Mouse (Mus musculus): ENCODE results near the gene Gnai2.
"Not testable (repeated sequence)": the region's sequence is repeated elsewhere in the genome, so short reads cannot be mapped to it uniquely, and the experiment has no call there.

Gene Gnai2

DNA sequence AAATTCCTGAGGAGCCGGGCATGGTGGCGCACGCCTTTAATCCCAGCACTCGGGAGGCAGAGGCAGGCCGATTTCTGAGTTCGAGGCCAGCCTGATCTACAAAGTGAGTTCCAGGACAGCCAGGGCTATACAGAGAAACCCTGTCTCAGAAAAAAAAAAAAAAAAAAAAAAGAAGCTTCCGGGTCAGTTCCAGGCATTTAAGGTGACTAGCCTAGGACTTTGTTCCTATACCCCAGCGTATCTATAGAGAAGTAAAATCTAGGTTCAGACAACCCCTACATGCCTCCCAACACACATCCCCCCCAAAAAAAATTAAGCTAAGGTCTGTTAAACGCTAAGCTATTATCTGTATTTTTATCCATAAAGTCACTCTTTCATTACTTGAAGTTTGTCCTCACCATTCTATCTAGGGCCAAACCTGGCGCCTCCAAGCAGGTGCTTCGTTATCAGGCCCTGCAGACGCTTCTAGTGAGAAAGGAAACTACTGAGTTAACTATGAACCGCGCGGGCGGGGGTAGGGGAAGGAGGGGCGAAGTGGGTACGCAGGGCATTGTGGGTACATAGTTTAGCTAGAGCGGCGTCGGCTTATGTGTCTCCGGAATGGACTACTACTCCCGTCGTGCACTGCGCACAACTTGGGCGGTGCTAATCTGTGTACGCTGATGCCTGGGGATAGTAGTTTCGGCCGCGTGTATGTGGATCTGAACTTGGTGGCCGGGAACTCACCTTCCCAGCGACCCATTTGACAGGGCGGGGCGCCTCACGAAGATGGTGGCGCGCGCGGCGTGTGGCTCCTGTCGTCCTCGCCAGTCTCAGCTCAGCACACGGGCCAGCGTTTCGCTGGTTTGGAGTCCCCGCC is 48.0 kb downstream of the Gnai2 start, which contains the start of gene Ifrd2:
Gene Ifrd2, plus strand, starts transcription at position 669 of the 859 bp plus-strand sequence.
- peak; percentile 98 to 99 for DNase-seq

GRCm38 (mm10) chr9:107586504-107586903 is 48.7 kb downstream of the Gnai2 start:
- DNase-seq: no peak

DNA sequence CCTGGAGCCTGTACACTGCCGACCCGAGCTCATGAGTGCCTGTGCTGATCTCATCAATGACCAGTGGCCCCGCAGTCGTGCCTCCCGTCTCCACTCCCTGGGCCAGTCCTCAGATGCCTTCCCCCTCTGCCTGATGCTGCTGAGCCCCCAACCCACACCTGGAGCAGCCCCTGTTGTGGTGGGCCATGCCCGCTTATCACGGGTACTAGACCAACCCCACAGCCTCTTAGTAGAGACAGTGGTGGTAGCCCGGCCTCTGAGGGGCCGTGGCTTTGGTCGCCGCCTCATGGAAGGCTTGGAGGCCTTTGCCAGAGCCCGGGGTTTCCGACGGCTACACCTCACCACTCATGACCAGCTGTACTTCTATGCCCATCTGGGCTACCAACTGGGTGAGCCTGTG is 52.0 kb downstream of the Gnai2 start:
- DNase-seq: no peak

DNA sequence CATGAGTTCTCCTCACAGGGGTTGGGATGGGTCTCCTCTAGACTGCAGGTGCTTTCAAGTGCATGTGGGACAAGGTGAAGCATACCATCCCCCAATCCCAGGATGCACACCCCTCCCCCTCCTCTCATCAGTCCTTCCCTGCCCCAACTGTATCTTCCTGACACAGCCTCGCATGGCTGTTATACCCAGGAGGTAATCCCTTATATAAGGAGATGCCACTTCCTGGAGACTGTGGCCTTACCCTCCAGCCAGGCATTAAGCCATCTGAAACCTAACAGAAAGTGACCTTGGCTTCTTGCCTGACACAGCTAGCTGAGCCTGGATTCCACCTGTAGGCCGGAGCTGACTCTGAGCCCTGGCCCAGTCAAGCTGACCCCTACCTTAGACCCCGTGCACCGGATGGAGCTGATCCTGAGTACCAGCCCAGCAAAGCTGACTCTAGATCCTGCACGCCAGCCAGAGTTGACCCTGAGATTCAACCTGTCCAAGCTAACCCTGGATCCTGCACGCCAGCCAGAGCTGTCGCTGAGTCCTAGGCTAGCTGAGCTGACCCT is 52.6 kb downstream of the Gnai2 start:
- no peak for DNase-seq

DNA sequence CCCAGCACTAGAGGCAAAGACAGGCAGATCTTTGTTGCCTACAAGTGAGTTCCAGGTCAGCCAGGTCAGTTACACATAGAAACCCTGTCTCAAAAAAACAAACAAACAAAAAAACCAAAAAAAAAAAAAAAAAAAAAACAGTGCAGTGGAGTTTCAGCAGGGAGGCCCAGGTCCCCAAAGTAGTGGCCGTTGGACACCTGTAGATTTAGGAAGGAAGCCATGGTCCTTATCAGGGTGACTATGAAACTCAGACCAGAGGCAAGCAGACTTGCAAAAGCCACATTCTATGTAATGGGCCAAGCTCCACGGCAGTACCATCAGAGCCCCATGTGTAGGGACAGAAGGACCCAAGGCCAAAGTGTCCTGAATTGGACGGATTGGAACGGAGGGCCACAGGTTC is 53.6 kb downstream of the Gnai2 start:
- no peak for DNase-seq

GRCm38 (mm10) chr9:107580501-107581317 is 54.5 kb downstream of the Gnai2 start, which contains the start of gene Hyal3:
TSS of gene Hyal3 (plus strand) at chr9:107580818.
- DNase-seq: peak; percentile 81 to 88

DNA sequence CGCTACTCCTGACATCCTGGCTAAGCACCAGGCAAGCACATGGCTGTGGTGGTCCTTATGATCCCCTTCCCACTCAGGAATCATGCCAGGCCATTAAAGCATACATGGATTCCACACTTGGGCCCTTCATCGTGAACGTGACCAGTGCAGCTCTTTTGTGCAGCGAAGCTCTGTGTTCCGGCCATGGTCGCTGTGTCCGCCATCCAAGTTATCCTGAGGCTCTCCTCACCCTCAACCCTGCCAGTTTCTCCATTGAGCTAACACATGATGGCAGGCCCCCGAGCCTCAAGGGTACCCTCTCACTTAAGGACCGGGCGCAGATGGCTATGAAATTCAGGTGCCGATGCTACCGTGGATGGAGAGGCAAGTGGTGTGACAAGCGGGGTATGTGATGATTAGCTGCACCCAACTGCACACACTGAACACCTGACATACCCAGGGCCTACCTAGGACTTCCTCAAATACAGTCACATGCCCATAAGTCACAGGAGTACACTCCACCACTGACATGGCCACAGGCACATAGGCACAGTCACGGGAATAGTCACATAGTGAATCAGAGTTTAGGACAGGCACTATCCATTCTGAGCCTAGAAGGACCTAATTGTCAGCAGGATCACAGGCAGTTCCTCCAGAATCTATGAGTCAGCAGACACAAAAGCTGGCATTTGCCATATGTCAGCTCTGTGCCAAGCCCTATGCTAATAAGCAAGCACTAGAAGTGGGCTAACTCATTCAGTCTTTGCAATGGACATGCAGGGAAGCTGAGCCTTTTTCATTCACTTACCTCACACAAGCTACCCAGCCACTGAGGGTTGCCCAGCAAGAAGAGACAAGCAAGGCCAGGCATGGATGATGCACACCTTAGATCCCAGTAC is 55.9 kb downstream of the Gnai2 start:
- DNase-seq: no peak

DNA sequence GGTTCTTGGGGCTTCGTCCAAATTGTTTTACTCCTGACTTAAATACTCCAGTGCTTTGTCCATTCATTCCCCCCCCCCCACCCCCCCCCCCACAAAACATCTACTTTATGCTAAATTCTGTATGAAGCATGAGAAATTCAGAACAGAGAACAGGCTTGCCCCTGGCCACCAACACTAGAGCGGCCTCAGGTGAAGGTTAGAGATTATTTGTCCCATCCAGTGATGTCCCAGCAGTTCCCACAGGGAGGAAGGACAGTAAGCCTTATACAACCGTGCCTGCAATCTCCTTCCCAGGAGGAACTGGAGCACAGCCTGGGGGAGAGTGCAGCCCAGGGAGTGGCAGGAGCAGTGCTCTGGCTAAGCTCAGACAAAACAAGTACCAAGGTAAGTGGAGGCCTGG is 56.6 kb downstream of the Gnai2 start, which contains the start of gene Naa80:
Gene Naa80, plus strand, starts transcription at position 301 of the 400 bp plus-strand sequence.
- no peak for DNase-seq

DNA sequence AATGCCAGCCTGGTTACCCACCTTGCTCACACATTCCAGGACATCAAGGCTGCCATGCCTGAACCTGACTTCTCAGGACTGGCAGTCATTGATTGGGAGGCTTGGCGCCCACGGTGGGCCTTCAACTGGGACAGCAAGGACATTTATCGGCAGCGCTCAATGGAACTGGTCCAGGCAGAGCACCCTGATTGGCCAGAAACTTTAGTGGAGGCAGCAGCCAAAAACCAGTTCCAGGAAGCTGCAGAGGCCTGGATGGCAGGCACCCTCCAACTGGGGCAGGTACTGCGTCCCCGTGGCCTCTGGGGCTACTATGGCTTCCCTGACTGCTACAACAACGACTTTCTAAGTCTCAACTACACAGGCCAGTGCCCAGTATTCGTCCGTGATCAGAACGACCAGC is 57.3 kb downstream of the Gnai2 start:
- no peak for DNase-seq

DNA sequence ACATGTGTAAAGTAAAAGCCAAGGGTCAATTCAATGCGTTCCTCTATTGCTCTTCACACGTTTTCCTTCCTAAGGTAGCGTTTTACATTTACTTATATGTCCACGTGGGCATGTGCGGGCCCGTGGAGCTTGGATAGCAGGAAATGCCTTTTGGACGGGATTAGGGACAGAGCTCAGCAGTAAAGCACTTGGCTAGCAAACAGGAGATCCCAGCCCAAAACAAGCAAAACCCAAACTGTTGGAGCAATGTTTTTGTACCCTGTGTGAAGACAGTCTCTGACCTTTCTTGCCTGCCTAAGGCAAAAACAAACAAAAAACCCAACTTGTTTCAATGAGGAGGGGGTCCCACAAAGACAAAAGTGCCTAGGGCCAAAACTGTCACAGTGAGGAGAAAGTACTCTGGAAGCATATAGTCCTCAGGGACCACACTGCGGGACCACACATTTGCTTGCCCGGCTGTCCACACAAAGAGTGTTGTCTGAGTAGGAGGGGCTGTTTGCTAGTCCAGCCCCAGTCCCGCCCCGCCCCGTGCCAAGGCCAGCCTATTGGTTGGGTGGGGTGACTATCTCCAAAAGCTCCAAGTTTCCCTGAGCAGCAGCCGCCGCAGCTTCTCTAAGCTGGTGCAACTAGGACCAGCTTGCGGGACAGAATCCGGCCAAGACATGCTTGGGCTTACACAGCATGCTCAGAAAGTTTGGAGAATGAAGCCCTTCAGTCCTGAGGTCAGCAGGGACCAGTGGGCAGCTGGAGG is 58.6 kb downstream of the Gnai2 start, which contains the start of gene Hyal1:
Gene Hyal1, plus strand, starts transcription at position 571 of the 751 bp plus-strand sequence.
- DNase-seq: no peak

GRCm38 (mm10) chr9:107575579-107576356 is 59.4 kb downstream of the Gnai2 start:
- DNase-seq: no peak

DNA sequence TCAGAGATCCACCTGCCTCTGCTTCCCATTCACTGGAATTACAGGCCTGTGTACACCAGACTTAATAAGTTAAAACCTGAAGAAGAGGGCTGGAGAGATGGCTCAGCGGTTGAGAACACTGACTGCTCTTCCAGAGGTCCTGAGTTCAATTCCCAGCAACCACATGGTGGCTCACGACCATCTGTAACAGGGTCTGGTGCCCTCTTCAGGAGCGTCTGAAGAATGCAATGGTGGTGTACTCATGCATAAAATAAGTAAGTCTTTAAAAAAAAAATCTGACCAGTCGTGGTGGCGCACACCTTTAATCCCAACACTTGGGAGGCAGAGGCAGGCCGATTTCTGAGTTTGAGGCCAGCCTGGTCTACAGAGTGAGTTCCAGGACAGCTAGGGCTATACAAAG is 61.4 kb downstream of the Gnai2 start:
- not testable (repeated sequence) for DNase-seq

- DNase-seq: no peak
Measured at GRCm38 (mm10) chr9:107572327-107572662, 62.9 kb downstream of the Gnai2 start.

GRCm38 (mm10) chr9:107571534-107572326 is 63.4 kb downstream of the Gnai2 start:
- DNase-seq: no peak

GRCm38 (mm10) chr9:107570845-107571244 is 64.3 kb downstream of the Gnai2 start:
- no peak for DNase-seq

DNA sequence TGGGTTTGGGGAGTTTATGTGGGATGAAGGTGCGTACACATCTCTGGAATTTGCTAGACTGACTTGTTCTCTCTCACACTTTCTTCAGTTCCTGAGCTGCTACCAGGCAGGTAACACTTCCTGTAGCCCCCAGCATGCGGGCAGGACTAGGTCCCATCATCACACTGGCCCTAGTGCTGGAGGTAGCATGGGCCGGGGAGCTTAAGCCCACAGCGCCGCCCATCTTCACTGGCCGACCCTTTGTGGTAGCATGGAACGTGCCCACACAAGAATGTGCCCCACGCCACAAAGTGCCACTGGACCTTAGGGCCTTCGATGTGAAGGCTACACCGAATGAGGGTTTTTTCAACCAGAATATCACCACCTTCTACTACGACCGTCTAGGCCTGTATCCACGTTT is 65.2 kb downstream of the Gnai2 start:
- no peak for DNase-seq

DNA sequence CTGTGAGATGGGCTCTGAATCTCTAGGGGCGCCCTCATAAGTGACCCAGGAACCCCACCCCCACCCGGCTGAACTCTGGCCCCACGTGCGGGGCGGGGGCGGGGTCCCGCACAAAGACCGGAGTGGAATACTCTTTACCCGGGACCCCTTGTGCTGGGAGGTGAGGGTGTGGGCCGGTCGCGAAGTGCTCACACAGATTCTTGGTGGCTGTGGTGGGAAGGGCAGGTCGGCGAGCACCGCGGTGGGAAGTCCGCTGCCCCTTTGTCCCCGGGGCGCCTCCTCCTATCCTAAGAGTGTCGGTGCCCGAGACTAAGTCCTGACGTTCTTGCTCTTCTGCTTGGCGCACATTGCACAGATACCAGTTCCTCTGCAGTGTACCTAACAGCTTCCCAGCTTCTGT is 65.9 kb downstream of the Gnai2 start:
- no peak for DNase-seq

DNA sequence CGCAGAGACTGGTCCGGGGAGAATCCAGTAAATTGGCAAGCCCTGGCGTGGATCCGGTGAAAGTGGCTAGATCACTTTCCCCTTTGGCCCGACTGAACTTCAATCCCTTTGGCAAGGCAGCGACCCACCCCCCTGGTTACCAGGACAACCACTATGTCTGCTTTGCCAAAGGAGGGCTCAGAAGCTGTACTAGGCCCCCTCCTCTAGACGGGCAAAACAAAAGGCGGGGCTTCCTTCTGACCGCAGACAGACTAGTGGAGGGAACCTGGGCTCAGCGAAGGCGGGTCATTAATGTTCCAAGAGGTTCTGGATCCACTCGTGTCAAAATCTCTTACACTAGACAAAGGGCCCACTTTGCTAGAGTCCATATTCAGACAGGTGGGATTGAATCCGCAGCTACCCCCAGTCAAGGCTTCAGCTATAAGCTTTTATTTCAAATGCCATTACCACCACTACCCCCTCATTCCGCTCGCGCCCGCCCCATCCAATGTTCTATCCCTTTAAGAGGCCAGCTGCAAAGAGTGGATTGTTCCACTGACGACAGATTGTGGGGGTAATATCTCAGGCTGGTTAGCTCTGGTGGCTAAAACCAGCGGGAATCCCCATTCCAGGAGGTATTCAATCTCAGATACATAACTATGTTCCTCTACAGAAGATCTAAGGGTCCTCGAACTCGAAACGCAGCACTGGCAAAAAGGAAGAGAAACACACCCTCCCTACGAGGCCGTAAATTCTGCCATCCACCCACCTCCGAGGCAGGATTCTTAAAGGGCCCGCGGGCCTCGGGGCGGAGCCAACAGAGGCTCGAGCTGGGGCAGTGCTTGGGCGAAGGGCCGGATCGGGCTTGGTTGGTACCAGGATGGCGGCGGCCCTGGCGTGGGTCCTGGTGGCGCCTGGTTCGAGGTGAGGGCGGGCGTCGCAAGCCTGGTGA is 66.6 kb downstream of the Gnai2 start:
- DNase-seq: peak; percentile 66 to 78
